Mouse (Mus musculus): ENCODE data around the gene Gtf3c5. TPM values are rescaled to one million over a fixed set of nuclear protein-coding genes. Genes with fewer than 3 reads are reported as not detected.
A peak's percentile ranks its signal among the peaks of the same experiment; 100 is the strongest.

Gtf3c5 gene
- polyA plus RNA-seq, 1 experiment, result 20.7 TPM

- Histone ChIP-seq H3K4me1 (ENCODE audit: control insufficient read depth, insufficient read depth, low read length) (no peaks in the 10 kb centered on the region), H3K4me3 (ENCODE audit: insufficient read depth, low read length) (peak overlapping the region; percentile 84), H3K27ac (ENCODE audit: insufficient read depth, low read length) (peak overlapping the region; percentile 32; the same call in 1 of the 2 replicates)
- no peak for TF ChIP-seq CTCF (IDR thresholded peaks at IDR 0.05; ENCODE audit: extremely low read depth, insufficient read depth, low read length)
- peak; percentile 47 for TF ChIP-seq POLR2A (IDR thresholded peaks at IDR 0.05; ENCODE audit: extremely low read depth, insufficient read depth, low read length)
These were observed 751 bp downstream of the Gtf3c5 start for GRCm38 (mm10) chr2:28582647-28583353.

GRCm38 (mm10) chr2:28578003-28578402 is 5.5 kb downstream of the Gtf3c5 start:
- Histone ChIP-seq H3K4me1 (ENCODE audit: control insufficient read depth, insufficient read depth, low read length) (no peaks in the 10 kb centered on the region), H3K4me3 (ENCODE audit: insufficient read depth, low read length) (no peak overlapping the region), H3K27ac (ENCODE audit: insufficient read depth, low read length) (no peak overlapping the region)
- TF ChIP-seq POLR2A (IDR thresholded peaks at IDR 0.05; ENCODE audit: extremely low read depth, insufficient read depth, low read length), result no peak
- peak; percentile 46; the same call in 1 of the 2 replicates for TF ChIP-seq CTCF (IDR thresholded peaks at IDR 0.05; ENCODE audit: extremely low read depth, insufficient read depth, low read length)

GRCm38 (mm10) chr2:28576815-28577214 is 6.7 kb downstream of the Gtf3c5 start:
- no peak for TF ChIP-seq POLR2A (IDR thresholded peaks at IDR 0.05; ENCODE audit: extremely low read depth, insufficient read depth, low read length)
- no peak for TF ChIP-seq CTCF (IDR thresholded peaks at IDR 0.05; ENCODE audit: extremely low read depth, insufficient read depth, low read length)
- Histone ChIP-seq H3K4me3 (ENCODE audit: insufficient read depth, low read length) (no peak overlapping the region), H3K27ac (ENCODE audit: insufficient read depth, low read length) (no peak overlapping the region), H3K4me1 (ENCODE audit: control insufficient read depth, insufficient read depth, low read length) (no peaks in the 10 kb centered on the region)

GRCm38 (mm10) chr2:28575341-28575740 is 8.2 kb downstream of the Gtf3c5 start:
- Histone ChIP-seq H3K4me1 (ENCODE audit: control insufficient read depth, insufficient read depth, low read length) (no peaks in the 10 kb centered on the region), H3K27ac (ENCODE audit: insufficient read depth, low read length) (no peak overlapping the region), H3K4me3 (ENCODE audit: insufficient read depth, low read length) (no peak overlapping the region)
- TF ChIP-seq POLR2A (IDR thresholded peaks at IDR 0.05; ENCODE audit: extremely low read depth, insufficient read depth, low read length) (no peak), CTCF (IDR thresholded peaks at IDR 0.05; ENCODE audit: extremely low read depth, insufficient read depth, low read length) (no peak)

GRCm38 (mm10) chr2:28569903-28570302 is 13.6 kb downstream of the Gtf3c5 start:
- no peak for TF ChIP-seq CTCF (IDR thresholded peaks at IDR 0.05; ENCODE audit: extremely low read depth, insufficient read depth, low read length)
- no peak for TF ChIP-seq POLR2A (IDR thresholded peaks at IDR 0.05; ENCODE audit: extremely low read depth, insufficient read depth, low read length)
- H3K27ac ChIP-seq (ENCODE audit: insufficient read depth, low read length), result no peak overlapping the region
- no peaks in the 10 kb centered on the region for H3K4me1 ChIP-seq (ENCODE audit: control insufficient read depth, insufficient read depth, low read length)
- no peak overlapping the region for H3K4me3 ChIP-seq (ENCODE audit: insufficient read depth, low read length)

- H3K27ac ChIP-seq (ENCODE audit: insufficient read depth, low read length), result 0 out of 2 replicates have a peak overlapping the region, but pooled peaks have one; percentile 51
These were observed 17.0 kb downstream of the Gtf3c5 start for GRCm38 (mm10) chr2:28566545-28566944.

GRCm38 (mm10) chr2:28564380-28564779 is 19.2 kb downstream of the Gtf3c5 start:
- no peaks in the 10 kb centered on the region for H3K4me1 ChIP-seq (ENCODE audit: control insufficient read depth, insufficient read depth, low read length)
- no peak overlapping the region for H3K27ac ChIP-seq (ENCODE audit: insufficient read depth, low read length)
- H3K4me3 ChIP-seq (ENCODE audit: insufficient read depth, low read length), result no peak overlapping the region
- TF ChIP-seq POLR2A (IDR thresholded peaks at IDR 0.05; ENCODE audit: extremely low read depth, insufficient read depth, low read length) (no peak), CTCF (IDR thresholded peaks at IDR 0.05; ENCODE audit: extremely low read depth, insufficient read depth, low read length) (no peak)

More at GRCm38 (mm10) chr2:28566545-28566944, 17.0 kb downstream of the Gtf3c5 start:
- no peak overlapping the region for H3K4me3 ChIP-seq (ENCODE audit: insufficient read depth, low read length)
- TF ChIP-seq POLR2A (IDR thresholded peaks at IDR 0.05; ENCODE audit: extremely low read depth, insufficient read depth, low read length) (no peak), CTCF (IDR thresholded peaks at IDR 0.05; ENCODE audit: extremely low read depth, insufficient read depth, low read length) (no peak)
- no peaks in the 10 kb centered on the region for H3K4me1 ChIP-seq (ENCODE audit: control insufficient read depth, insufficient read depth, low read length)

GRCm38 (mm10) chr2:28563830-28564229 is 19.7 kb downstream of the Gtf3c5 start:
- no peak overlapping the region for H3K27ac ChIP-seq (ENCODE audit: insufficient read depth, low read length)
- H3K4me3 ChIP-seq (ENCODE audit: insufficient read depth, low read length), result no peak overlapping the region
- H3K4me1 ChIP-seq (ENCODE audit: control insufficient read depth, insufficient read depth, low read length), result no peaks in the 10 kb centered on the region
- TF ChIP-seq POLR2A (IDR thresholded peaks at IDR 0.05; ENCODE audit: extremely low read depth, insufficient read depth, low read length), result no peak
- no peak for TF ChIP-seq CTCF (IDR thresholded peaks at IDR 0.05; ENCODE audit: extremely low read depth, insufficient read depth, low read length)

- H3K27ac ChIP-seq (ENCODE audit: insufficient read depth, low read length), result no peak within 1 kb of the TSS
- TF ChIP-seq CTCF (IDR thresholded peaks at IDR 0.05; ENCODE audit: extremely low read depth, insufficient read depth, low read length) (no peak), POLR2A (IDR thresholded peaks at IDR 0.05; ENCODE audit: extremely low read depth, insufficient read depth, low read length) (no peak)
- no peaks in the 10 kb centered on the region for H3K4me1 ChIP-seq (ENCODE audit: control insufficient read depth, insufficient read depth, low read length)
- H3K4me3 ChIP-seq (ENCODE audit: insufficient read depth, low read length), result no peak within 1 kb of the TSS
These were observed 20.2 kb downstream of the Gtf3c5 start, which contains the start of gene Cel for GRCm38 (mm10) chr2:28563303-28563702. Gene Cel (minus strand): TSS chr2:28563403.

- Histone ChIP-seq H3K4me3 (ENCODE audit: insufficient read depth, low read length) (no peak overlapping the region), H3K27ac (ENCODE audit: insufficient read depth, low read length) (no peak overlapping the region), H3K4me1 (ENCODE audit: control insufficient read depth, insufficient read depth, low read length) (no peaks in the 10 kb centered on the region)
- no peak for TF ChIP-seq CTCF (IDR thresholded peaks at IDR 0.05; ENCODE audit: extremely low read depth, insufficient read depth, low read length)
- TF ChIP-seq POLR2A (IDR thresholded peaks at IDR 0.05; ENCODE audit: extremely low read depth, insufficient read depth, low read length), result no peak
These were observed 26.1 kb downstream of the Gtf3c5 start for GRCm38 (mm10) chr2:28557452-28557851.
